Mouse (Mus musculus) embryonic facial prominence, embryonic 14.5 days (tissue): ENCODE results near the gene Gpsm2. TPM values are rescaled to one million over a fixed set of nuclear protein-coding genes. Genes with fewer than 3 reads are reported as not detected.

Experiments used
- ATAC-seq: fragments of 200-750 bp; cut with Nextera tagmentation; 2 replicates; pipeline ENCODE4 v1.8.0; 2017; ENCODE audit warnings: low read depth, moderate number of reproducible peaks, moderate TSS enrichment
- DNase-seq: peaks from one replicate; pipeline ENCODE4 v3.0.0-alpha.2; 2015; ENCODE audit warnings: low spot score
- H3K27ac ChIP-seq: fragments of 300-500 bp; sonication (generic); replicated peaks from 2 replicates; pipeline ENCODE4 v1.5.1; 2014; ENCODE audit warnings: low read depth, mild to moderate bottlenecking, low read length, moderate library complexity
- H3K27me3 ChIP-seq: fragments of 300-500 bp; sonication (generic); replicated peaks from 2 replicates; pipeline ENCODE4 v1.6.1; 2014; ENCODE audit warnings: low read length; ENCODE audit not compliant: control insufficient read depth, insufficient read depth
- H3K36me3 ChIP-seq: fragments of 300-500 bp; sonication (generic); 2 replicates; pipeline ENCODE4 v1.6.1; 2014; ENCODE audit warnings: low read length, mixed read lengths; ENCODE audit not compliant: control insufficient read depth, insufficient read depth
- H3K4me1 ChIP-seq: fragments of 300-500 bp; sonication (generic); 2 replicates; pipeline ENCODE4 v1.6.1; 2014; ENCODE audit warnings: antibody characterized with exemption, low read length; ENCODE audit not compliant: control insufficient read depth, insufficient read depth
- H3K4me2 ChIP-seq: fragments of 300-500 bp; sonication (generic); 2 replicates; pipeline ENCODE4 v1.6.1; 2014; ENCODE audit warnings: low read depth, mild to moderate bottlenecking, low read length, moderate library complexity, mixed read lengths
- H3K4me3 ChIP-seq: fragments of 300-500 bp; sonication (generic); 2 replicates; pipeline ENCODE4 v1.5.1; 2014; ENCODE audit warnings: low read depth, mild to moderate bottlenecking, low read length
- H3K9ac ChIP-seq: fragments of 300-500 bp; sonication (generic); 2 replicates; pipeline ENCODE4 v1.6.1; 2014; ENCODE audit warnings: low read depth, mild to moderate bottlenecking, low read length, moderate library complexity, mixed read lengths
- H3K9me3 ChIP-seq: fragments of 300-500 bp; sonication (generic); 2 replicates; pipeline ENCODE4 v1.6.1; 2016; ENCODE audit warnings: low read length; ENCODE audit not compliant: control insufficient read depth
- WGBS: fragments of 180-500 bp; shearing (Covaris S2); extraction: QIAGEN DNeasy Blood & Tissue Kit; methylation state at CpG from one replicate; pipeline ENCODE4 v1.1.7; 2014; 5-methylcytosine and 5-hydroxymethylcytosine counted together
- polyA plus RNA-seq: library from polyadenylated mRNA; unstranded; fragments of >200 nt; fragmentation: Nextera tagmentation; extraction: Ambion mirVana; gene quantifications from 2 replicates; pipeline ENCODE4 v1.2.1, GENCODE M21; 2014

The Gpsm2 gene
- polyA plus RNA-seq, 1 experiment from 2014 or later = 69.5 TPM

DNA sequence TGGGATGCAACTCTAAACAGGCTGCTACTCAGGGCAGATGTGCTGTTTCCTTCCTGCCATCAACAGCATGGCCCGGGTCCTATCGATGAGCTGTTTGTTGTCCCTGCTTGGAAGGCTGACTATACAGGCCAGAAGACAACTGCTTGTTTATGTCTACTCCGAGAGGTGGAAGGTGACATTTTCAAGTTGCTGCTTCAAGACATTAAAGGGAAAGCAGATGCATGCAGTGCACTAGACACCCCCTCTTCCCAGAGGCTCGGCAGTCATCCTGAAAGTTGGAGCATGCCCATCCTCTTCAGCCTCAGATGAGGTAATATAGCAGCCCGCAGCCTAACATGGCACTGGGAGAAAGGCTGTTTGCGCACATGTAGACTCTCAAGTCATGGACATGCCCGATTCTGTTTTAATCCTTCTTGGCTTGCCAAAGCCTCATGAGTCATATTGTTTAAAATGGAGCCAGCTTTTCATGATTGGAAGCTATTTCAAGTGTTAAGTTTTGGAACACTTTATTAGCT lies 40.5 kb upstream of the Gpsm2 start:
- H3K4me2 ChIP-seq = no peak overlapping the region
- H3K9me3 ChIP-seq = no peaks in the 10 kb centered on the region
- H3K27me3 ChIP-seq = no peaks in the 10 kb centered on the region
- no peak overlapping the region for H3K4me3 ChIP-seq
- peaks cover 8% of the 10 kb centered on the region; the same call in 1 of the 2 replicates for H3K4me1 ChIP-seq
- H3K9ac ChIP-seq = no peak overlapping the region
- DNase-seq (peak; percentile 68), ATAC-seq (peak; percentile 56; the same call in 1 of the 2 replicates)
- no peaks in the 10 kb centered on the region for H3K36me3 ChIP-seq
- H3K27ac ChIP-seq = no peak overlapping the region
- WGBS = 72% methylated on average over 7 of the region's 7 CpGs

- Histone ChIP-seq H3K9ac (no peak overlapping the region), H3K9me3 (no peaks in the 10 kb centered on the region), H3K27me3 (no peaks in the 10 kb centered on the region), H3K36me3 (no peaks in the 10 kb centered on the region), H3K4me3 (no peak overlapping the region), H3K27ac (peak overlapping the region; percentile 71), H3K4me2 (no peak overlapping the region), H3K4me1 (peaks cover 8% of the 10 kb centered on the region; the same call in 1 of the 2 replicates)
- 57% methylated on average over 11 of the region's 11 CpGs for WGBS
- peak; percentile 78; the same call in 1 of the 2 replicates for ATAC-seq
- peak; percentile 72 for DNase-seq
These were observed 37.7 kb upstream of the Gpsm2 start for GRCm38 (mm10) chr3:108759566-108760420.

DNA sequence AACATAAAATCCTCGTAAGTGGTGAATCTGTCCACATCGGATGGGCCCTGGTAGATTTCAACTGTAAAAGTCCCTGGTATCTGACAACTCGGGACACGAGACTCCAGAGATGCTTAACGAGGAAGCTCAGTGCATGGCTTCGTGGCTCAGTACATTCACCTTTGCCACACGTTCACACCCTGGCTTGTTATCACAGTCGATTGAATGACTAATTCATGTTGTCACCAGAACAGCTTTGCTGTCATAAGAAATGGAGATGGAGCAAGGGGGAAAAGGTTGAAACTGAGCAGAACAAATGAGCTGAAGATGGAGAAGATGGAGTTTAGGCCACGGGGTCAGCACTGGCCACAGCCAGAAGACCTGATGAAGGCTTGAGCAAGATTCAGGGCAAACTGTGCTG lies 35.5 kb upstream of the Gpsm2 start:
- H3K9me3 ChIP-seq = no peaks in the 10 kb centered on the region
- no peak for ATAC-seq
- no peak overlapping the region for H3K27ac ChIP-seq
- H3K9ac ChIP-seq = no peak overlapping the region
- no peak for DNase-seq
- H3K4me3 ChIP-seq = no peak overlapping the region
- 73% methylated on average over 9 of the region's 9 CpGs for WGBS
- H3K36me3 ChIP-seq = no peaks in the 10 kb centered on the region
- no peaks in the 10 kb centered on the region for H3K27me3 ChIP-seq
- no peak overlapping the region for H3K4me2 ChIP-seq
- peaks cover 8% of the 10 kb centered on the region; the same call in 1 of the 2 replicates for H3K4me1 ChIP-seq

DNA sequence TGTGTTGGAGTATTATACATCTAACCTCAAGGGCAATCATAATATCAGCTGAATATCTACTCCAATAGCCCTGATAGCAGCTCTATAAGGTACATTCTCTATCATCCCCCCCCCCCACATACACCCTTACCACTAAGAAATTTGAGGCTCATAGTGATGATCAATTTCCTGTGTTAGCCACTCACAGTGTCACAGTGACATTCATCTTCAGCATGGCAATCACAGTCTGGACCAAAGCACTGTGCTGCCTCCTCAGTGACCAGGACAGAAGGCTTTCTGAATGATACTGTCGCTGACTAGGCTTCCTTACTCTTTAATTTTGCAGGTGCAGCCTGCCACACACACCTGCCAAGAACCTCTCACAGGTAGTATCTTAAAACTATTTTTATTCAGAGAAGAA lies 34.0 kb upstream of the Gpsm2 start:
- WGBS = 67% methylated on average over 1 of the region's 1 CpGs
- H3K9me3 ChIP-seq = no peaks in the 10 kb centered on the region
- no peak for DNase-seq
- H3K27me3 ChIP-seq = no peaks in the 10 kb centered on the region
- no peak overlapping the region for H3K4me3 ChIP-seq
- no peak overlapping the region for H3K27ac ChIP-seq
- H3K4me2 ChIP-seq = no peak overlapping the region
- H3K9ac ChIP-seq = no peak overlapping the region
- ATAC-seq = no peak
- peaks cover 18% of the 10 kb centered on the region for H3K4me1 ChIP-seq
- H3K36me3 ChIP-seq = no peaks in the 10 kb centered on the region

- Histone ChIP-seq H3K36me3 (no peaks in the 10 kb centered on the region), H3K4me3 (no peak overlapping the region), H3K4me2 (no peak overlapping the region), H3K27me3 (no peaks in the 10 kb centered on the region), H3K9ac (no peak overlapping the region), H3K4me1 (peaks cover 18% of the 10 kb centered on the region), H3K27ac (no peak overlapping the region), H3K9me3 (no peaks in the 10 kb centered on the region)
- 90% methylated on average over 2 of the region's 2 CpGs for WGBS
- no peak for DNase-seq
- no peak for ATAC-seq
These were observed 33.4 kb upstream of the Gpsm2 start for GRCm38 (mm10) chr3:108755542-108755941.

DNA sequence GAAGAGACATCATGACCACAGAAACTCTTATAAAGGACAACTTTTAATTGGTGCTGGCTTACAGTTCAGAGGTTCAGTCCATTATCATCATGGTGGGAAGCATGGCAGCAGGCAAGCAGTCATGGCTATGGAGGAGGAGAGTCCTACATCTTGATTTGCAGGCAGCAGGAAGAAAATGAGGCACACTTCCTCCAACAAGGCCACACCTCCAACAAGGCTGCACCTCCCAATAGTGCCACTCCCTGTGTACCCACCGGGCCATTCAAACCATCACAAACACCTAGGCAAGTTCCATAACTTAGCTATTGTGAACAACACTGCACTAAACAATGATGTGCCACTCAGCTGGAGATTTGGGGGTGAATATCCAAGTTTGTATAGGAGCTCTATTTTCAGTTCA lies 32.4 kb upstream of the Gpsm2 start:
- H3K9ac ChIP-seq = no peak overlapping the region
- DNase-seq (no peak), ATAC-seq (no peak)
- H3K4me3 ChIP-seq = no peak overlapping the region
- H3K4me2 ChIP-seq = no peak overlapping the region
- H3K36me3 ChIP-seq = no peaks in the 10 kb centered on the region
- H3K27me3 ChIP-seq = no peaks in the 10 kb centered on the region
- peaks cover 10% of the 10 kb centered on the region for H3K4me1 ChIP-seq
- WGBS = 79% methylated on average over 1 of the region's 1 CpGs
- H3K27ac ChIP-seq = no peak overlapping the region
- H3K9me3 ChIP-seq = no peaks in the 10 kb centered on the region

- no peak overlapping the region for H3K4me3 ChIP-seq
- peak overlapping the region; percentile 33; the same call in 1 of the 2 replicates for H3K4me2 ChIP-seq
These were observed 29.6 kb upstream of the Gpsm2 start for GRCm38 (mm10) chr3:108751691-108752090.

DNA sequence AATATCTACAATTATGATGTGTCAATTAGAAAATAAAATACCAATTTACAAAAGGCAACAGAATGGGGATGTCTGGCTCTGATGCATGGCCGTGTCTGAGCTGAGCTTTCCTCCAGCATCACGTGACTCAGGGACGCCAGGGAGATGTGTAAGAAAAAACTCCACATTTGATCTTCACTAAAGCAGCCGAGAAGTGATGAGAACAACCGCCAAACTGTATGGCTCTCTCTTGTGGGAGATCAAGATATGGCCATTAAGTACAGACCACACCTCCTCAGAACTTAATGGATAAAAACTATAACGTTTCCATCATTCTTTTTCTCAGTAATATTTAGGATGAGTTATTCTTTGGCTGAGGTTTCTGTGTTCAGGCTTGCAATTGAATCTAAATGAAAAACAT lies 29.0 kb upstream of the Gpsm2 start:
- peak overlapping the region; percentile 64 for H3K27ac ChIP-seq
- DNase-seq = peak; percentile 73

More at GRCm38 (mm10) chr3:108751691-108752090, 29.6 kb upstream of the Gpsm2 start:
- Histone ChIP-seq H3K27ac (peak overlapping the region; percentile 64), H3K27me3 (no peaks in the 10 kb centered on the region), H3K36me3 (no peaks in the 10 kb centered on the region), H3K9ac (no peak overlapping the region), H3K4me1 (peaks cover 10% of the 10 kb centered on the region), H3K9me3 (no peaks in the 10 kb centered on the region)
- WGBS = 75% methylated on average over 6 of the region's 6 CpGs
- ATAC-seq (no peak), DNase-seq (no peak)

More for the DNA sequence above, 29.0 kb upstream of the Gpsm2 start:
- no peaks in the 10 kb centered on the region for H3K36me3 ChIP-seq
- peak overlapping the region; percentile 33 for H3K4me2 ChIP-seq
- no peaks in the 10 kb centered on the region for H3K9me3 ChIP-seq
- WGBS = 26% methylated on average over 6 of the region's 6 CpGs
- H3K27me3 ChIP-seq = no peaks in the 10 kb centered on the region
- H3K4me3 ChIP-seq = no peak overlapping the region; the same call in 1 of the 2 replicates
- H3K4me1 ChIP-seq = peaks cover 10% of the 10 kb centered on the region
- H3K9ac ChIP-seq = no peak overlapping the region
- peak; percentile 85 for ATAC-seq
